Mouse (Mus musculus) spleen, postnatal 36 days (tissue): ENCODE results near the gene Ano7.

Experiments used
- DNase-seq, 2 experiments: peaks; one replicate each; pipeline ENCODE4 v3.0.0; 2022; ENCODE audit warnings: low spot score in 2 of 2, mixed read lengths in 1 of 2

Ano7 gene

GRCm38 (mm10) chr1:93373665-93374064 lies at the start of gene Ano7:
TSS of gene Ano7 (plus strand) at chr1:93373930.
- DNase-seq: no peak

DNA sequence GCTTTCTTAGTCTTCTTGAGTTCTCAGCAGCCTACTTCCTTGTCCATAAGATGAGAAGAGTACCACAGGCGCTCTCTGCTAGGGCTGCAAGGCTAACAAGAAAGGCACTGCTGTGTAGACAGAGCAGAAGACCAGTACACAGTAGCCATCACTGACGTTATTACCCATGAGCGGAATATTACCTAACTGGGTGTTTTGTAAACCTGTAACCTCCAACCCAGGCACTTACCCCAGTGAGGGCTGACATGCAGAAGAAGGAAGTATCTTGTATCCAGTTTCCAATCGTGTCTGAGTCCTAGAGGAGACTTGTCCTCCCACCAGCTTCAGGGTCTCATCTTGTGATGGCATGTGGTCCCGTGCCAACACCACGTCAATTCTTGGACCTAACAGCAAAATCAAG lies 49.8 kb upstream of the Ano7 start:
- DNase-seq: peak in 1 of 2 experiments; percentile 3

DNA sequence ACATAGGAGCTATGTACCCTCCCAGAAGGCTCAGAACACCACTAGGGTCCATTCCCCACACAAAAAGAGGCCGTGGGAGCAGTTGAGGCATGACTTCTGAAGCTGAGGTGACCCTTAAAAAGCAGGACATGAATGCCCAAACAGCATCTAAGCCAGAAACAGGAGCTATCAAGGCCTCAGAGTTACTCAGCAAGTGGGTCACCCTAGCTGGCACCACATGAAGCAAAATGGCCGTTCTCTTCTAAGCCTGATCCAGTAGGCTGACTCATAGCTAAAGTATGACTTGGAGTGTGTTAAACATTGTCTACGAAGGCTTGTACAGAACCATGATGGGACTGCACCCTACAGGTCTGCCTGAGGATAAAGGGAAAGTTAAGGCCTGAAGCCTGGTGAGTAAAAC lies 47.3 kb upstream of the Ano7 start:
- no peak for DNase-seq

DNA sequence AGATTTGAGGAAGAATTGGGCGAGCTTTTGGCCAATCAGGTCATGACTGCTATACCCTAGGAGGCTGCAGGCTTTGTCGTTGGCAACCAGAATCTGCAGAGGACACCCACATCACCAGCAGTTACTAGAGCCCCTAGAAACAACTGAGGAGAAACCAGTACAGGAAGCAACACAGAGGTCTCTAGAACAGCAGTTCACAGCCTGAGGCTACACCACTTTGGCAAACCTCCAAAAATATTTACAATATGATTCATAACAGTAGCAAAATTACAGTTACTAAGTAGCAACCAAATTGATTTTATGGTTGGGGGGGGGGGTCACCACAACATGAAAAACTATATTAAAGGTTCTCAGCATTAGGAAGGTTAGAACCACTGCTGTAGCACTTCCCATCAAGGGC lies 39.1 kb upstream of the Ano7 start:
- DNase-seq: no peak

- peak; percentile 94 to 95 for DNase-seq
Measured at GRCm38 (mm10) chr1:93342648-93343503, 30.9 kb upstream of the Ano7 start, which contains the start of the genes Ppp1r7 and Pask. TSS of gene Ppp1r7 (plus strand) at chr1:93342854. TSS of gene Pask (minus strand) at chr1:93343482.

DNA sequence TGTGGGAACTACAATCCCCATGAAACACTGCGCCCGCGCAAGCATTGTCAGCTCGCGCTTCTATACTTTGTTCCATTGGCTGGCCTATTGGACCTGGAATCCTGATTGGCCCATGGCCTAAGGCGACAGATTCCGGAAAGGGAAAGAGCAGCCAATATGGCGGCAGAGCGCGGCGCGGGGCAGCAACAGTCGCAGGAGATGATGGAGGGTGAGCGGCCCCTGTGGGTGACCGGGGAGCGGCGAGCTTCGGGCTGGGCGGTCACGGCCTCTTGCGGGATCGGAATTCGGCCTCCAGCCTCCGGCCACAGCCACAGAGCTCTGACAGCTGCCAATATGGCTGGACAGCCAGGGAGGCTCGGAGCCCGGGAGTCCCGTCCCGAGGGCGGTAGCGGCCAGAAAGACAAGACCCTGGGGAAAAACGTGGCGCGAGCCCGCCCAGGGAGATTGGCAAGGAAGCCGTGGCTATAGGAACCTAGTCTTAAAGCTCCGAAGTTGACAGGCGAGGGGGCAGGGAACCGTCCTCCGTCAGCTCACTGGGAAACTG lies 30.2 kb upstream of the Ano7 start:
- DNase-seq: peak; percentile 93 to 95

GRCm38 (mm10) chr1:93347176-93347575 lies 26.6 kb upstream of the Ano7 start:
- DNase-seq: no peak

GRCm38 (mm10) chr1:93349701-93350100 lies 24.0 kb upstream of the Ano7 start:
- DNase-seq: no peak

DNA sequence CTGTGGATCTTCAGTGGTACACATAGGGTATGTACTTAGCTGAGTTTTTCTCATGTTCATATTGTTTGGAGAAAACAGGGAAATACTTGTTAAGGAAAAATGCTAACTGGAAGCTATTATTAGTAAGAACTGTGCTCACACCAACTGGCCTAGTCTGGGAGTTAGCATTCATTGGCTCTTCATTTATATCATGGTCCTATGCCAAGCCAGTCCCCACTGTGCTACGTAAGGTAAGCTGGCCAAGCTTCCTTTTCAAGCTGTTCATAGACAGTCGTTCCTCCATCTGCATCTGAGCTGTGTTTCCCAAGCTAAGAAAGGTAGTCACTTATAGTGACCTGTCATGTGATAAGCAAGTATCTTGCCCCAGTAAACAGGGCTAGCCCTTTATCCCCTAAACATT lies 21.0 kb upstream of the Ano7 start:
- no peak for DNase-seq

- DNase-seq: no peak
Measured at GRCm38 (mm10) chr1:93362661-93363060, 11.1 kb upstream of the Ano7 start.

DNA sequence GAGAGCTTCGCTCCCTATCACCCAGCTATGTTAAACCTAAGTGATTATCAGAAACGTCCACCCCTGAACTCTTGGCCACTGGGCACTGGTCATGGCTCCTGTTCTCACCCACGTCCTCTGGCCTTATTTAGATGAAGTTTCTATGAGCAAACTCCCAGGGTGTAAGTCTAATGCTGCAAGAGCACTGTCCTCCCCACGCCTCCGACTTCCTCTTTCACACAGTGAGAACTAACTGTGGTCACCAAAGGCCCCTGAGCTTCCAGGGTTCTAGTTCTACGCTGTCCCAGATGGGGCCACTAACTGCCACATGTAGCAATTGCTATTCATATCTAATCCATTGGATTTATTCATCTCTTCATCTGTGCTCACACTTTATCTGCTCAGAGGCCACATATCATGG lies 8.1 kb upstream of the Ano7 start:
- peak in 1 of 2 experiments; percentile 4 for DNase-seq

DNA sequence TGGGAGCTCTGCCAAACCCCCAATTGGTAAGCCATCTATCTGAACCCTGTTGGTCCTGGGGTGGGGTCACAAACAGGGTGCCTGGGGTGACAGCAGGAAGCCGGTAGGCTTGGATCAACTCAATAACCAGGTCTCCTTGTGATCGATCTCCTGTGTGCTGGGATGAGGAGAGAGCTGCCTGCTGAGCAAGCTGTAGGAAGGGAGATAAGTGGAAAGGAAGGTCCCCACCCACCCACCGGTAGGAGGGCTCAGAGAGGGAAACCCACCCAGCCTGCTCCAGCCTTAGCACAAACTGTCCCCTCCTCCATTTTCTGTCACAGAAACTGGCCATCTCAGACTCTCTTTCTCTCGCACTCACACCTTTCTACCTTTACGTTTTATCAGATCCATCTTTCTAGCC lies 3.6 kb downstream of the Ano7 start:
- DNase-seq: no peak

DNA sequence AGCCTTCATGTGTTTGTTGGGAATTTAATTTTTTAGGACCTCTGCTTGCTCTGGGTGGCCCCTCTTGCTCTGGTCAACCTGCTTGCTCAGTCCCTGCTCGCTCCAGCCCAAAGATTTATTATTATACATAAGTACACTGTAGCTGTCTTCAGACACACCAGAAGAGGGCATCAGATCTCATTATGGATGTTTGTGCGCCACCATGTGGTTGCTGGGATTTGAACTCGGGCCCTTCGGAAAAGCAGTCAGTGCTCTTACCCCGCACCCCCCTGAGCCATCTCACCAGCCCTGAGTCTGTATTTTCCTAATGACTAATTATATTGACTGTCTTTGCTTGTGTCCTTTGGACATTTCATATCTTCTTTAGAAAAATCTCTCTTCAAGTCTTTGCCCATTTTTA lies 5.4 kb downstream of the Ano7 start:
- DNase-seq: no peak

GRCm38 (mm10) chr1:93387198-93387597 lies 13.5 kb downstream of the Ano7 start:
- no peak for DNase-seq

GRCm38 (mm10) chr1:93388906-93389305 lies 15.2 kb downstream of the Ano7 start:
- no peak for DNase-seq

DNA sequence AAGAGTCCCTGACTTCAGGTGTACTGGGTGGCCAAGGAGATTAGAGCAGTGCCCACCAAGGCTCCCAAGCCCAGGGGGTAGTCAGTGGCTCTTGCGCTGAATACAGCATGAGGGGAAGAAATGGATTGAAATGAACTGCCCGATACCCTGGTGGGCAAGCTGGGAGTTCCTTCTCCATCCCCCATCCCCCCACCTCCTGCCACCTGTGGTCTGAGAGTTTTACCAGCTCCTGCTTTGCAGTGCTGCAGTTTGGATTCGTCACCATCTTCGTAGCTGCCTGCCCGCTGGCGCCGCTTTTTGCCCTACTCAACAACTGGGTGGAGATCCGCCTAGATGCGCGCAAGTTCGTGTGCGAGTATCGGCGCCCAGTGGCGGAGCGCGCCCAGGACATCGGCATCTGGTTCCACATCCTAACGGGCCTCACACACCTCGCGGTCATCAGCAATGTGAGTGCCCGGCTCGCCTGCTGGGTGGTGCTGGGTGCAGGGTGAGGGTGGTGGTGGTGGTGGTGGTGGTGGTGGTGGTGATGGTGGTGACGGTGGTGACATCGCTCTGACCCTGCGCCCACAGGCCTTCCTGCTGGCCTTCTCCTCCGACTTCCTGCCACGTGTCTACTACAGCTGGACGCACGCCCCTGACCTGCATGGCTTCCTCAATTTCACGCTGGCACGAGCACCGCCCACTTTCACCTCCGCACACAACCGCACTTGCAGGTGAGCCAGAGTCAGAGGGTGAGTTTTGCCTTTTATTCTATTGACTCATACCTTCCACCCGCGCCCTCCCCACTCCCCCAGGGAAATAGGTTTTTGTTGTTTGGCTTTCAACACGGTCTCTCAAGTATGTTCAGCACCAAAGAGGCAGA lies 27.7 kb downstream of the Ano7 start:
- DNase-seq: peak; percentile 63 to 67

GRCm38 (mm10) chr1:93403403-93403802 lies 29.7 kb downstream of the Ano7 start:
- no peak for DNase-seq

- DNase-seq: no peak
Measured at GRCm38 (mm10) chr1:93432087-93432486, 58.4 kb downstream of the Ano7 start.

DNA sequence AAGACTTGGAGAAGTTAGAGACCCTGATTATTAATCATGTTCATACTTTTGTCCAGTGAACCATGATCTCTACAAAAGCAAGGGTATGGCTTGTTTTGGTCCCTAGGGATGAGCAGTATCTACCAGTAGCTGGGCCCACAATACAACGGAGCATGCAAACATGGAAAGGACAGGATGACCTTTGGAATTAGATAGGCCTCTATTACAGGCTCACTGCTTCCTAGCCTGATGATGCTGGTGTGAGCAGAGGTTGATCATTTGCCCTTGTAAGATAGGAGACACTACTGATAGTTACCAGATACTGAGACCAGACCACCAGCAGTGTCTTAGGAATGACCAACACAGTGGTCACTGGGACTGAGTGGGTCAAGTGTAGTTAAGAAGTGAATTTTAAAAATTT lies 65.6 kb downstream of the Ano7 start:
- DNase-seq: no peak

DNA sequence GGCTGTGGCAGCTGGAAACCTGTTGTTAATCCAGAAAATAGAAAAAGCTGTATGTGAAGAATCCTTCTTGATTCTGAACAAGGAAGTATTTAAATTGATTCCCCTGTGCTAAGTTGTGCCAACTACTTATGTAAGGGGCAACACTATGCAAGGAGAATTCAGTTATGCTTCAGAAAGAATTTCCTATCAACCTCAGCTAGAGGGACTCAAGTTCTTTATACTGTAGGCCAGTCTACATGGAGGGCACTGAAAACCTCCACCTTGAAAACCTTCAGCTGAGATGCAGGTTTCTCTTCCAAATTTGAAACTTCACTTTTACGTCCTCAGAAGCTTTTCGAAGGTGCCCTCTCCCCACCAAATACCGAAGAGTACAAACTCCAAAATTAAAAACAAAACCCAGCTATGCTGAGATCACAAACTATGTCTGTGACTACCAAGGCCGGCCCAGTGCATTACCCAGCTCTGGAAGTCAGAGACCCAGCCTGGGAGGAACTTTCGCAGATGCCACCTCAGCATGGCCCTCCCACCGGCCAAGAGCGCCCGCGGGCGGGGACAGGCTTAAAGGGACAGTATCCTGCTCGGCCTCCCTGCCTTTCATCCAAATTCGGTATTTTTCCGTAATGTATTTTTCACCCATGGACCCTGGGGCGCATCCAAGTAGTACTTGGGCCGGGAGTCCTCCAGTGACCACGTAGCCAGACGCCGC lies 70.8 kb downstream of the Ano7 start:
- DNase-seq: peak; percentile 66 to 72

DNA sequence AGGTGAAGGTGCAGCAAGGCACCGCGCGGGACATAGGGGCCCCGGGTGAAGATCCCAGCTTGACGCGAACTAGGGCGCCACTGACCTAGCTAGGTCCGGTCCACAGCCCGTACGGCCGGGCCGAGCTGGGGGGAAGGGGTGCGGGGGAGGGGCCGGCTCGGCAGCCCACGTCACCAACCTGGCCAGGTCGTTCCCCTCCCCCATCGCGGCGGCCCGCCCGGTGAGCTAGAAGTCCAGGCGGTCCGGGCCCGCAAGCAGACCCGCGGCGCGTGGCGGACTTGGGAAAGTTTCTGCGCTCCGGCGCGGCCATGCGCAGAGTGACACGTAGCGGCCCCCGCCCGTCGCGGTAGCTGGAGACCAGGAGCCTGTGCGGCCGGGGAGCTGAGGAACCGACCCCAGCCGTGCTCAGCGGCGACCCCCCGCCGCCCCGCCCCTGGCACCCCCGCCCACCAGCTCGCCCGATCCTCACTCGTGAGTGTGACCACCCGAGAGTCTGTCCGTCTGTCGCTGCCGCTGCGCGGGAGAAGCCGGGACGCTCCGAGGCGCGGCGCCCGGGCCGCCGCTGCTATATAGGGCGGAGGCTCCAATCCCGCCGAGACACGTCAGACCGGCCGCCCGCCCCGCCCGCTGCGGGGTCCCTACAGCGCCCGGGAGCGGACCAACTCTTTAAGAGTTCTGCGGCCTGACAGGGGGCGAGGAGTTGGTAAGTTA lies 71.5 kb downstream of the Ano7 start:
- peak; percentile 71 for DNase-seq
